Mouse (Mus musculus): Measurements from ENCODE around the gene Kcnk7.

Kcnk7 gene

DNA sequence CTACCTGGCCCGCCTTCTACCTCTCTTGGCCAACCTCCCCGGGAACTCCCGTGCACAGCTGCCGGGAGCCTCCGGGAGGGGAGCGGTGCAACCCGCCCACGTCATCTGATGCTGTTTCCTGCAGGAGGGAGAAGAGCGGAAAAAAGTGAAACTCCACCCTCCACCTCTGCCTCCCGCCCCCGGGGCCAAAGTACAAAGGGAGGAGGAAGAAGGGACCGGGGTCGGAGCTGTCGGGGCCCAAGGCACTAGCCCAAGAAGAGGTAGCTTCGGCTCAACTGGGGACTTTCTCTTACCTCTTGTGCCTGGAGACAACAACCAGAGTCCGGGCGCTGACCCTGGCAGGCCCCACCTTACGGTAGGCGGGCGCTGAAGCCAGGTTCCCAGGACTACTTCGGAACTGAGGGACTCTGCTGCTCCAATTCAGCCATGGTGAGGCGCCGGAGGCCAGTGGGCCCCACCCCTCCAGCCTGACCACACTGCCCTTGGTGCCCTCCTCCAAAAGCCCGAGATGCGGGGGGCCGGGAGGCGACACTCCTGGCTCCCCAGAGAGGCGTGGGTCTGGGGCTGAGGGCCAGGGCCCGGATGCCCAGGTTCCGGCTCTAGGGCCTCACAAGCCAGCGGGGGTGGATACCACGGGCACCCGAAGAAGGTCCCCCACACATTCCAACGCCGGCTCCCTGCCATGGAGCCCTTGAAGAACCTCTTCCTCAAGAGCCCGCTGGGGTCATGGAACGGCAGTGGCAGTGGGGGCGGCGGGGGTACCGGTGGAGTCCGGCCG lies 14.4 kb upstream of the Kcnk7 start:
- in situ Hi-C loops (cut with MboI; ENCODE audit: low sequenced_read_pairs) = no loop called here

- in situ Hi-C loops (cut with MboI; ENCODE audit: low sequenced_read_pairs) = no loop called here
Measured at GRCm38 (mm10) chr19:5690343-5690735, 13.8 kb upstream of the Kcnk7 start.

DNA sequence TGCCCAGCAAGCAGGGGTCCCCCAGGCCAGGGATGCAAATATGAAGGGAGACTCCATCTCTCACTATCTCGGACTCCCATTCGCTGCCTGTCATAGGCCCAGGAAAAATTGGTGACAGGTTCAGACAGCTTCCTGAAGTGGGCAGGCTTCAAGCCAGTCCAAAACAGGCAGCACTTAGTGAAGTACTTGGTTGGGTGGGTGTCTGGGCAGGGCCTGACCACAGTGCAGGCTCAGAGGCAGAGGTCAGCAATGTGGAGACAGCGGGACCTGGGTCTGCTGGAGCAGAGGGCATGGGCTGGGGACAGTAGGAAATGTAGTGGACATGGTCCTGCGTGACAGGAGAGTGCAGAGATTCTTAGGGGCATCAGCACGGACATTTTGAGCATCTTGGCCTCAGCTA lies 12.6 kb upstream of the Kcnk7 start:
- in situ Hi-C loops (cut with MboI; ENCODE audit: low sequenced_read_pairs) = no loop called here

DNA sequence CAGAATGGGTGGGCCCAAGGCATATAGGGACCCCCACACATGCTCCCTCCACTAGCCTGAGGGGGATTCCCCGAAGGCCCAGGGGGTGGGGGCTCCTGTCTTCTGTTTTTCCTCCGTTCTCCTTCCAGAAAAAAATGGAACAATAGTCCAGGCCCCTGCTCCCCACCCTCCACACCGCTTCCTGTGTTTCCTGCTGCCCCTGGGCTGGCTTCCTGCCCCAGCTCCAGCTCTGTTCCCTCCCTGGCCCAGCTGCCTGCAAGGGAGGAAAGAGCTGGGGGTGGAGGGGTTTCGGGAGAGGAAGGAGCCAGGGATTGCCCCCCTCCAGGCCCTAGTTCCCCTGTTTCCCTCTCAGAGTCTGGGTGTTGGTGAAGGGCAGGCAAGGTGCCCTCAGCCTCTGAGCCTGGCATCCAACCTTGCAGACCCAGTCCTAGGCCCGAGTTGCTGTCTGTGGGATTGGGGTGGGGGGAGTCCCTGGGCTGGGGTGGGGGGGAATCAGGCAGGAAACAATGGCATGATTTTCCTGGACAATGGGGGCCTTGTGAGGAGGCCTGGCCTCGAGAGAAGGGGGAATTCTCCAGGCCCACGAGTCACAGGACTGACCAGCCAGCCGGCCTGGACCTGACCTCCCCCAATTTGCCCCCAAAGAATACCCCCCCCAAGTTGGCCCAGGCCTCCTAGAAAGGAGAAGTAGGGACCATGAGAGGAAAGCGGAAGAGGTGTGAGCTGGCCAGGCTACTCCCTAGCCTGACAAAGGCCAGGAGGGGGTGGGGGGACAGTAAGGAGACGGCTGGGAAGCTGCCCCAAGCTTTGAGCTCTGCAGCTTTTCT lies 11.9 kb upstream of the Kcnk7 start:
- in situ Hi-C loops (cut with MboI; ENCODE audit: low sequenced_read_pairs) = no loop called here

DNA sequence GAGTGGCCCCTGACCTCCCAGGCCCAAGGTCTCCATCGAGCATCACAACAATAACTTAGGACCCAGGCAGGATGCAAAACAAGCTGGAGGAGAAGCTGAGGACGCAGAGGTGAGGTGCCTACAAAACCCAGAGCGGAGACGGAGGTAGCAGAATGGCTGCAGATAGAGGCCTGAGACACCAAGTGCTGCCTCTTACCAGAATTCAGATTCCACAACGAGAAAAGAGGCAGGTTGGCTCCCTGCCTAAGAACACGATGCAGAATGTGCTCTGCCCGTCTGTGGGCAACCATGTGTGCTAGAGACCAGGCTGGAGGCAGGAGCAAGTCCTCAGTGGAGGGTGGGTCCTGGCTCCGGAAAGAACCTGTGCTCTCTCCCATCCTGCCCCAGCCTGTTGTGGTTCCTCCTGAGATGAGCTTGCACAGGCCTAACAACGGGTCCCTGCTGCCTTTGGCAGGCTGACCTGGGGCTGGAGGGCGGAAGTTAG lies 11.2 kb upstream of the Kcnk7 start:
- in situ Hi-C loops (cut with MboI; ENCODE audit: low sequenced_read_pairs) = no loop called here

DNA sequence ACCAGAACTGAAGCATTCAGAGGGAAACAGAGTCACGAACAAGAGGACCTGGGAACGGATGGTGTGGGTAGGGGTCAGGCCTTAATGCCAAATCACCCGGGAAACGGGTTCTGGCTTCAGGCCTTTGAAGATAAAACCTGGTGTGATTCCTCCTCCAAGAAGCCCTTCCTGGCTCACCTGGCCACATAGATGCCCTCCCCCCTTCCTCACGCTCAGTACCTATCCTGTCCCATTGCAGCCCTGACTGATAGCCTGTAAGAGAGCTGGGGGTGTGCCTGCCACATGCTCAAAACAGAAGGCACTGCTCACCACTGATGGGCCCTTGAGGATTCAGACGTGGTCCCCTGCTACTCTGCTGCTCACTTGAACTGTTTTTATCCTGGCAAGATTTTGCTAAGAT lies 10.4 kb upstream of the Kcnk7 start:
- in situ Hi-C loops (cut with MboI; ENCODE audit: low sequenced_read_pairs) = no loop called here

DNA sequence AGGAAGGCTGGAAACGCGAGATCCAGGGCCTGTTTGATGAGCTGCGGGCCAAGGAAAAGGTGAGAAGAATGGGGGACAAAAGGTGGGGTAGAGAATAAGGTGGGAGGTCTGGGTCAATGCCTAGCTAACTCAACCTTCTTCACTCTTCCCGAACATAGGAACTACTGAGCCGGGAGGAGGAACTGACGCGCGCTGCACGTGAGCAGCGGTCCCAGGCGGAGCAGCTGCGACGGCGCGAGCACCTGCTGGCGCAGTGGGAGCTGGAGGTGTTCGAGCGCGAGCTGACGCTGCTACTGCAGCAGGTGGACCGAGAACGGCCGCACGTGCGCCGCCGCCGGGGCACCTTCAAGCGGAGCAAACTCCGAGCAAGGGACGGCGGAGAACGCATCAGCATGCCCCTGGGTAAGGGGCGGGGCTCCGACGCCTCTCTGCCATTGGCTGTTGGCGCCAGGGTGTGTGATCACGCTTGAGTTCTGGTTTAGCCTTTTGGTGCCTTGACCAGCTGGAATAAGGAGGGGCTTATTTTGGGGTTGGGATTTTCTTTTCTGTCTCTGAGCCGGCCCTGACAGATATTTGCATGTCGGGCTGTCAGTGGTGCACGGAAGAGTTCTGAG lies 8.2 kb upstream of the Kcnk7 start:
- in situ Hi-C loops (cut with MboI; ENCODE audit: low sequenced_read_pairs) = no loop called here

- in situ Hi-C loops (cut with MboI; ENCODE audit: low sequenced_read_pairs) = no loop called here
Measured at GRCm38 (mm10) chr19:5704801-5705571, 819 bp downstream of the Kcnk7 start.

DNA sequence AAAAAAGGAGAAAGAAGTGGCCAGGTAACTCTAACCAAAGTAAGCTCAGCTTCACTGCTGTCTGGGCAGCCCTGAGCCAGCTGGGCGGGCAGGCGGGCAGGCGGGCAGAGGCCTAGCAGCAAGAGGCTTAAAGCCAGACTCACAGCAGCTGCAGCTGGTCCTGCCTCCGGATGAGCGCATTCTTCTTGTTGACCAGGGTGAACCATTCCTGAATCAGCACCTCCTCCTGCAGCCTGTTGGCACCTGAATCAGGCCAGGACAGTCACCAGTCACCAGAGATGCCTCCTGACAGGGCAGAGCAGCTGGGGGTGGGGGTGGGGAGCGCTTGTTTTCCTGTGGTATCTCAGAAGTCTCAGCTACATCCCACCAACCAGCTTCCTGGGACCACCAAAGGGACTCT lies 5.9 kb downstream of the Kcnk7 start:
- in situ Hi-C loops (cut with MboI; ENCODE audit: low sequenced_read_pairs) = no loop called here

- in situ Hi-C loops (cut with MboI; ENCODE audit: low sequenced_read_pairs) = no loop called here
Measured at GRCm38 (mm10) chr19:5710581-5710980, 6.4 kb downstream of the Kcnk7 start.

- in situ Hi-C loops (cut with MboI; ENCODE audit: low sequenced_read_pairs) = no loop called here
Measured at GRCm38 (mm10) chr19:5711218-5711617, 7.1 kb downstream of the Kcnk7 start.

DNA sequence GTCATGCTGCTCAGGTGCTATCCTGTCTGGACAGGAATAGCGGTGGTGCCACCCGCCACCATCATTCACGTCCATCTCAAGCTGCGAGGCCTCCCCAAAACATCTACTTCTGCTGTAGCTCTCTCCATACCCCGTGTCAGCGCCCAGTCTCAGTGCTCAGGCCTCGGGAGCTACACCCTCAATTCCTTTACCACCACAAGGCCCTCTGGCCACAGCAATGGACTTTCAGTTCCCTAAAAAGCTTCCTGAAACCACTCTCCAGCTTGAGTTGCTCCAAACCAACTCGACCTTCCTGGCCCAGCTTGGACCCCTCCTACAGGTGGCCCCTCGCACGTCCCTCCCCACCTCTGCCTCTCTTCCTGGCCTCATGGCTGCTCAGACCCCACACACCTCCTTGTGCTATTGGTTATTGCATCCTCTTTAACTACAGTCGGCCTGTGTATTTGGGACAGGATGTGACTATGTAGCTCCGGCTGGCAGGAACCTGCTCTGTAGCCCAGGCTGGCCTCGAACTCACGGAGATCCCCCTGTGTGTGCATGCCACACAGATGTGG lies 7.8 kb downstream of the Kcnk7 start:
- in situ Hi-C loops (cut with MboI; ENCODE audit: low sequenced_read_pairs) = no loop called here

DNA sequence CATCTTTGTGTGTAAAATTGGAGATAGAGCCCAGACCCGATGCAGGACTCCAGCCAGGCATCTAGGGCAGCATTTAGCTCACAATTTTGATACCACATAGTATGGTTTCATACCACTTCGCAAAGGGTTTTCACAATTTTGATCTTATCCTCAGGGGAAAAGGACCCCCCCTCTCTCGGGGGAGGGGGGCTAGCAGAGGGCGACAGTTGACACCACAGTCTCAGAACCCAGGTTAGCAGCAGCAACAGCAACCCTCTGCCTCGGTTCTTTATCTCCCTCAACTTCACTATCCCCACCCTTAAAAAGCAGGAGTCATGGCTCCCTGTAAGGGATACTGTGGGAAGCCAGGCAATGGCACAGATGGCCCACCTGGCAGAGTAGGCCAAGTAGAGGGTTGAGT lies 9.1 kb downstream of the Kcnk7 start:
- in situ Hi-C loops (cut with MboI; ENCODE audit: low sequenced_read_pairs) = no loop called here

GRCm38 (mm10) chr19:5713730-5714129 lies 9.6 kb downstream of the Kcnk7 start:
- in situ Hi-C loops (cut with MboI; ENCODE audit: low sequenced_read_pairs) = no loop called here

GRCm38 (mm10) chr19:5715793-5716688 lies 11.9 kb downstream of the Kcnk7 start:
- in situ Hi-C loops (cut with MboI; ENCODE audit: low sequenced_read_pairs) = no loop called here

GRCm38 (mm10) chr19:5716955-5717354 lies 12.8 kb downstream of the Kcnk7 start:
- in situ Hi-C loops (cut with MboI; ENCODE audit: low sequenced_read_pairs) = no loop called here

DNA sequence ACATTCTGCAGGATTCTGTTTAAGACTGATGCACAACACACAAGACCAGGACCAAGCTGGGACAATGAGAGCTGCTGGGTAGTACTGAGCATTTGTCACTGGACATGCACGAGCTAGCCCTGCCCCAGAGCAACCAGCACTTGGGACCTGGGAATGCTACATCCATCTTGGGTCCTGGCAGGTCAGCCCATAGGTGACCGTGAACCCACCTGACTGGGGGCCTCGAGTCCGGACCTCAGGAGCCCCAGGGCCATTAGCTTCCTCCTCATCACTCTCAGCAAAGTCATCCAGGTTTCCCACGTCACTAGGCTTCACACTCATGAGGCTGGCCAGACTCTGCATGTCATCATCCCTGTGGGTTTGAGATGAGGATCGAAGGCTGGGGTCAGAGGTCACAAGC lies 17.1 kb downstream of the Kcnk7 start:
- in situ Hi-C loops (cut with MboI; ENCODE audit: low sequenced_read_pairs) = no loop called here

- in situ Hi-C loops (cut with MboI; ENCODE audit: low sequenced_read_pairs) = no loop called here
Measured at GRCm38 (mm10) chr19:5722848-5723425, 18.8 kb downstream of the Kcnk7 start.

GRCm38 (mm10) chr19:5723934-5724548 lies 19.9 kb downstream of the Kcnk7 start:
- in situ Hi-C loops (cut with MboI; ENCODE audit: low sequenced_read_pairs) = no loop called here

Data from CH12F3 (cell line).